In genomic region chr4:148128241-148128640, GRCm38 (mm10) we compare ENCODE assay signal across 18 mouse cellular contexts. TPM values are rescaled to one million over a fixed set of nuclear protein-coding genes. Genes with fewer than 3 reads are reported as not detected.
DNase-seq lines count a peak whose midpoint lies in the region; ATAC-seq lines count a peak whose summit lies in the region.
"Had no signal": no experiment of that assay in that cellular context is flagged by ENCODE, and none has a peak within 500 bp of the region (broad histone marks: within the 10 kb centered on the region; RNA-seq: fewer than 3 reads in every experiment).

No protein-coding gene starts in this region.

- H3K36me3 ChIP-seq in neural tube, embryonic 11.5 days (ENCODE audit: control insufficient read depth, insufficient read depth, low read length), result no peaks in the 10 kb centered on the region
- H3K36me3 ChIP-seq in hindbrain, embryonic 16.5 days (ENCODE audit: control insufficient read depth, insufficient read depth, low read length), result no peaks in the 10 kb centered on the region
- no peaks in the 10 kb centered on the region for H3K36me3 ChIP-seq in midbrain, embryonic 15.5 days (replicated peaks)
- H3K36me3 ChIP-seq: heart, embryonic 12.5 days; limb, embryonic 13.5 days had no signal

- H3K4me1 ChIP-seq in neural tube, embryonic 11.5 days (ENCODE audit: control insufficient read depth, insufficient read depth, low read length), result peaks cover 14% of the 10 kb centered on the region
- peaks cover 22% of the 10 kb centered on the region for H3K4me1 ChIP-seq in hindbrain, embryonic 16.5 days (ENCODE audit: control insufficient read depth, insufficient read depth, low read depth, low read length)
- H3K4me1 ChIP-seq in midbrain, embryonic 15.5 days, result peaks cover 63% of the 10 kb centered on the region

- no peak overlapping the region for H3K27ac ChIP-seq in neural tube, embryonic 11.5 days (ENCODE audit: low read depth, low read length)
- H3K27ac ChIP-seq in hindbrain, embryonic 16.5 days (ENCODE audit: low read depth, low read length), result peak overlapping the region; percentile 36
- peak overlapping the region; percentile 98 for H3K27ac ChIP-seq in midbrain, embryonic 15.5 days
- H3K27ac ChIP-seq: limb, embryonic 13.5 days; liver, embryonic 14.5 days had no signal

- ATAC-seq in neural tube, embryonic 11.5 days (ENCODE audit: insufficient read depth, low FRiP score, low TSS enrichment), result no peak
- ATAC-seq in hindbrain, embryonic 16.5 days, result no peak
- no peak for ATAC-seq in midbrain, embryonic 15.5 days (replicated peaks)
- no peak for ATAC-seq in erythroblast, adult 5-6 weeks (replicated peaks; ENCODE audit: low FRiP score, poor library complexity, severe bottlenecking)
- ATAC-seq: intestine, postnatal 0 days had no signal

- H3K9me3 ChIP-seq in neural tube, embryonic 11.5 days (ENCODE audit: control insufficient read depth, low read length), result 0 out of 2 replicates have a peak, but pooled peaks cover 2% of the 10 kb centered on the region
- no peaks in the 10 kb centered on the region for H3K9me3 ChIP-seq in hindbrain, embryonic 16.5 days (ENCODE audit: control insufficient read depth, low read length)
- no peaks in the 10 kb centered on the region for H3K9me3 ChIP-seq in midbrain, embryonic 15.5 days
- H3K9me3 ChIP-seq: heart, embryonic 12.5 days; limb, embryonic 13.5 days had no signal

- 52% methylated on average over 1 of the region's 1 CpGs for WGBS in neural tube, embryonic 11.5 days
- 29% methylated on average over 1 of the region's 1 CpGs for WGBS in hindbrain, embryonic 16.5 days
- WGBS in midbrain, embryonic 15.5 days, result 58% methylated on average over 1 of the region's 1 CpGs

- peak overlapping the region; percentile 14; the same call in 1 of the 2 replicates for H3K9ac ChIP-seq in neural tube, embryonic 11.5 days (ENCODE audit: low read length)
- peak overlapping the region; percentile 25 for H3K9ac ChIP-seq in hindbrain, embryonic 16.5 days (ENCODE audit: low read depth, low read length)
- H3K9ac ChIP-seq in midbrain, embryonic 15.5 days, result peak overlapping the region; percentile 98; the same call in 1 of the 2 replicates
- H3K9ac ChIP-seq: heart, embryonic 12.5 days; limb, embryonic 13.5 days; liver, embryonic 14.5 days had no signal

- no peak overlapping the region for H3K4me3 ChIP-seq in neural tube, embryonic 11.5 days (ENCODE audit: low read depth, low read length)
- peak overlapping the region; percentile 74 for H3K4me3 ChIP-seq in hindbrain, embryonic 16.5 days (ENCODE audit: low read length)
- peak overlapping the region; percentile 66 for H3K4me3 ChIP-seq in midbrain, embryonic 15.5 days
- H3K4me3 ChIP-seq: heart, embryonic 12.5 days; limb, embryonic 13.5 days had no signal

- peak overlapping the region; percentile 92; the same call in 1 of the 2 replicates for H3K4me2 ChIP-seq in neural tube, embryonic 11.5 days (ENCODE audit: low read depth)
- H3K4me2 ChIP-seq in hindbrain, embryonic 16.5 days (ENCODE audit: low read length), result peak overlapping the region; percentile 66
- H3K4me2 ChIP-seq in midbrain, embryonic 15.5 days, result peak overlapping the region; percentile 78
- H3K4me2 ChIP-seq: heart, embryonic 12.5 days; limb, embryonic 13.5 days had no signal

- H3K27me3 ChIP-seq in neural tube, embryonic 11.5 days (ENCODE audit: control insufficient read depth, insufficient read depth, low read length), result peaks cover 13% of the 10 kb centered on the region; the same call in 1 of the 2 replicates
- H3K27me3 ChIP-seq in hindbrain, embryonic 16.5 days (replicated peaks; ENCODE audit: control insufficient read depth, insufficient read depth, low read length), result no peaks in the 10 kb centered on the region
- H3K27me3 ChIP-seq in midbrain, embryonic 15.5 days (replicated peaks), result no peaks in the 10 kb centered on the region

- DNase-seq in neural tube, embryonic 11.5 days (ENCODE audit: low spot score), result no peak
- no peak for DNase-seq in neural tube, embryonic 10.5 days (ENCODE audit: extremely low spot score, low spot score)
- DNase-seq in right cerebral cortex, postnatal 10 days (ENCODE audit: low spot score in 2 of 2), result no peak
- DNase-seq in urinary bladder, postnatal 14 days (ENCODE audit: low spot score), result no peak
- DNase-seq: adrenal gland, postnatal 14 days; B cell, adult 2 months; cerebellum, adult 11-12 months; heart, postnatal 36 days; kidney, postnatal 14 days had no signal

RNA-seq across cellular contexts. Expression of gene Mad2l2, which starts 1.9 kb away (rescaled TPM):
- 71.7 and 78.3 TPM in 2 replicates for polyA plus RNA-seq in neural tube, embryonic 11.5 days (2014; fragmentation: Nextera tagmentation; extraction: Ambion mirVana)
- 98.0 and 105 TPM in 2 replicates for polyA plus RNA-seq in hindbrain, embryonic 16.5 days (2015; fragmentation: Nextera tagmentation; extraction: Ambion mirVana)
- polyA plus RNA-seq in midbrain, embryonic 15.5 days (2015; fragmentation: Nextera tagmentation; extraction: Ambion mirVana), result 99.2 and 112 TPM in 2 replicates
- total RNA-seq in erythroblast, adult 5-6 weeks (2015; ENCODE audit: low replicate concordance), result 7.3 and 8.6 TPM in 2 replicates
- total RNA-seq in erythroblast, adult 5-6 weeks (2017; ENCODE audit: low replicate concordance), result 3.4 and 7.1 TPM in 2 replicates

RNA-seq across cellular contexts. Expression of gene Draxin, which starts 2.3 kb away (rescaled TPM):
- 9.8 and 10.5 TPM in 2 replicates for polyA plus RNA-seq in neural tube, embryonic 11.5 days (2014; fragmentation: Nextera tagmentation; extraction: Ambion mirVana)
- polyA plus RNA-seq in hindbrain, embryonic 16.5 days (2015; fragmentation: Nextera tagmentation; extraction: Ambion mirVana), result 12.0 and 14.9 TPM in 2 replicates
- 15.1 and 15.7 TPM in 2 replicates for polyA plus RNA-seq in midbrain, embryonic 15.5 days (2015; fragmentation: Nextera tagmentation; extraction: Ambion mirVana)
- total RNA-seq in erythroblast, adult 5-6 weeks (2015; ENCODE audit: low replicate concordance), result 0.42 TPM in 1 of 2 replicates, not detected in the other
- 0.84 TPM in 1 of 2 replicates, not detected in the other for total RNA-seq in erythroblast, adult 5-6 weeks (2017; ENCODE audit: low replicate concordance)

RNA-seq across cellular contexts. Expression of gene Fbxo6, which starts 23.7 kb away (rescaled TPM):
- polyA plus RNA-seq in neural tube, embryonic 11.5 days (2014; fragmentation: Nextera tagmentation; extraction: Ambion mirVana), result 11.7 and 13.9 TPM in 2 replicates
- polyA plus RNA-seq in hindbrain, embryonic 16.5 days (2015; fragmentation: Nextera tagmentation; extraction: Ambion mirVana), result 20.3 and 22.9 TPM in 2 replicates
- polyA plus RNA-seq in midbrain, embryonic 15.5 days (2015; fragmentation: Nextera tagmentation; extraction: Ambion mirVana), result 21.6 and 21.7 TPM in 2 replicates
- 2.7 and 3.3 TPM in 2 replicates for total RNA-seq in erythroblast, adult 5-6 weeks (2015; ENCODE audit: low replicate concordance)
- total RNA-seq in erythroblast, adult 5-6 weeks (2017; ENCODE audit: low replicate concordance), result 1.3 and 2.8 TPM in 2 replicates

RNA-seq across cellular contexts. Expression of gene Fbxo44, which starts 32.0 kb away (rescaled TPM):
- polyA plus RNA-seq in neural tube, embryonic 11.5 days (2014; fragmentation: Nextera tagmentation; extraction: Ambion mirVana), result 59.6 and 60.8 TPM in 2 replicates
- 104 and 114 TPM in 2 replicates for polyA plus RNA-seq in hindbrain, embryonic 16.5 days (2015; fragmentation: Nextera tagmentation; extraction: Ambion mirVana)
- polyA plus RNA-seq in midbrain, embryonic 15.5 days (2015; fragmentation: Nextera tagmentation; extraction: Ambion mirVana), result 93.3 and 97.6 TPM in 2 replicates
- not detected in 2 replicates for total RNA-seq in erythroblast, adult 5-6 weeks (2015; ENCODE audit: low replicate concordance)
- 0.43 TPM in 1 of 2 replicates, not detected in the other for total RNA-seq in erythroblast, adult 5-6 weeks (2017; ENCODE audit: low replicate concordance)

RNA-seq across cellular contexts. Expression of gene Fbxo2, which starts 32.2 kb away (rescaled TPM):
- polyA plus RNA-seq in neural tube, embryonic 11.5 days (2014; fragmentation: Nextera tagmentation; extraction: Ambion mirVana), result 1.3 and 2.8 TPM in 2 replicates
- polyA plus RNA-seq in hindbrain, embryonic 16.5 days (2015; fragmentation: Nextera tagmentation; extraction: Ambion mirVana), result 24.9 and 31.1 TPM in 2 replicates
- polyA plus RNA-seq in midbrain, embryonic 15.5 days (2015; fragmentation: Nextera tagmentation; extraction: Ambion mirVana), result 5.9 and 6.2 TPM in 2 replicates
- total RNA-seq in erythroblast, adult 5-6 weeks (2015; ENCODE audit: low replicate concordance), result not detected in 2 replicates
- total RNA-seq in erythroblast, adult 5-6 weeks (2017; ENCODE audit: low replicate concordance), result not detected in 2 replicates
- total RNA-seq: granulocyte monocyte progenitor cell, adult 5-6 weeks; neutrophil, adult 5-6 weeks had no signal

Comparison
In these comparisons a context has a peak if more than half of its experiments do, and no peak if none do; other contexts are left out.
1. H3K9ac ChIP-seq: peak in every context shown above with its lines; median percentile 98 in midbrain, embryonic 15.5 days; 25 in hindbrain, embryonic 16.5 days; 14 in neural tube, embryonic 11.5 days.